Mouse (Mus musculus): ENCODE measurements around the gene Rgs12. TPM values are rescaled to one million over a fixed set of nuclear protein-coding genes. Genes with fewer than 3 reads are reported as not detected.

Gene Rgs12
- polyA plus RNA-seq, 1 experiment: 9.3 TPM

DNA sequence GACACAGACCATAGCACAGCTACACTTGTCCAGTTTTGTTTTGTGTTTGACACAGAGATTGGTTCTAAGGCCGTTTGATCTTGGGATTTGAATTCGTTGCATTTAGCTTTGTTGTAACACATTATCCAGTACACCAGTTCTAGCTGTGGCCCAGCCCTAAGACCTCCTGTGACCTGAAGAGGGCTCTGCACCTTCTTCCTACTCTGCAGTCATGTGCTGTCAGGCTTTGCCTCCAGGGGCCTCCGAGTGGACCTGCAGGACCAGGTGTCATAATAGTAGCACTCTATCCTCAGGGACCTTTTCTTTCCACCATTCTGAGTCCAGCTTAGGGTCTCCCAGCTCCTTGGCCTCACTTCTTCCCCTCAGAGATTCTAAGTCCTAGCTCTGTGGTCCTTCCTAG is 23.2 kb downstream of the Rgs12 start:
- Histone ChIP-seq H3K27me3 (ENCODE audit: control insufficient read depth) (no peaks in the 10 kb centered on the region), H3K9me3 (ENCODE audit: control insufficient read depth, low read length) (no peaks in the 10 kb centered on the region), H3K36me3 (ENCODE audit: control insufficient read depth) (peaks cover 87% of the 10 kb centered on the region), H3K4me1 (ENCODE audit: control insufficient read depth) (peaks cover 96% of the 10 kb centered on the region), H3K4me3 (replicated peaks) (no peak overlapping the region)
- TF ChIP-seq GATA1 (IDR thresholded peaks at IDR 0.05; ENCODE audit: low read length): no peak

DNA sequence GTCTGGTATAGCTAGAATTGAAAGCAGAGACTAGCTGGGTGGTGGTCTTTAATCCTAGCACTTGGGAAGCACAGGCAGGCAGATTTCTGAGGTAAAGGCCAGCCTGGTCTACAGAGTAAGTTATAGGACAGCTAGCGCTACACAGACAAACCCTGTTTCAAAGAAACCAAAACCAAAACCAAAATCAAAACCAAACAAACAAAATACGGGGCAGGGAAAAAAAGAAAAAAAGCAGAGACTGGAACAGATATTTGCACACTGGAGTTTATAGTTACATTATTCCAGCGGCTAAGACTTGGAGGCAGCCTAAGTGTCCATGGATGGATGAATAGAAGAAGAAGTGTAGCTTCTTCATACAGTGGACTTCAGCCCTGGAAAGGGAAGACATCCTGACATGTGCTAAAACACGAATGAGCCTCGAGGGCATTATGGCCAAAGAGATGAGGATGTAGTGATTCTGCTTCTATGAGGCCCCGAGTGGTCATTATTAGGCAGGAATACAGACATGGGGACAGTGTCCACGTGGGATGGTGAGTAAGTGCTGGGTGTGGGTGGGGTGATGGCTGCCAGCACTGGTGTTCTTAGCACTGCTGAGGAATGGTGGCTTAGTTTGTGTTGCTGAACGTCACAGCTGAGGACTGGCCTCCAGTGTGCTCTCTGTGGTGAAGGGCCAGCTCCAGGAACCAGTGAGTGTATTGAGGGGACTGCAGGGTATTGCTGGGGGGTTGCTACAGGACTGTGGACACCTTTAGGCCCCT is 24.5 kb downstream of the Rgs12 start:
- no peak overlapping the region for H3K4me3 ChIP-seq (replicated peaks)
- H3K4me1 ChIP-seq (ENCODE audit: control insufficient read depth): peaks cover 94% of the 10 kb centered on the region
- H3K36me3 ChIP-seq (ENCODE audit: control insufficient read depth): peaks cover 85% of the 10 kb centered on the region
- no peaks in the 10 kb centered on the region for H3K9me3 ChIP-seq (ENCODE audit: control insufficient read depth, low read length)
- TF ChIP-seq TAL1 (IDR thresholded peaks at IDR 0.05; ENCODE audit: low read length) (no peak), GATA1 (IDR thresholded peaks at IDR 0.05; ENCODE audit: low read length) (no peak)
- H3K27me3 ChIP-seq (ENCODE audit: control insufficient read depth): no peaks in the 10 kb centered on the region

DNA sequence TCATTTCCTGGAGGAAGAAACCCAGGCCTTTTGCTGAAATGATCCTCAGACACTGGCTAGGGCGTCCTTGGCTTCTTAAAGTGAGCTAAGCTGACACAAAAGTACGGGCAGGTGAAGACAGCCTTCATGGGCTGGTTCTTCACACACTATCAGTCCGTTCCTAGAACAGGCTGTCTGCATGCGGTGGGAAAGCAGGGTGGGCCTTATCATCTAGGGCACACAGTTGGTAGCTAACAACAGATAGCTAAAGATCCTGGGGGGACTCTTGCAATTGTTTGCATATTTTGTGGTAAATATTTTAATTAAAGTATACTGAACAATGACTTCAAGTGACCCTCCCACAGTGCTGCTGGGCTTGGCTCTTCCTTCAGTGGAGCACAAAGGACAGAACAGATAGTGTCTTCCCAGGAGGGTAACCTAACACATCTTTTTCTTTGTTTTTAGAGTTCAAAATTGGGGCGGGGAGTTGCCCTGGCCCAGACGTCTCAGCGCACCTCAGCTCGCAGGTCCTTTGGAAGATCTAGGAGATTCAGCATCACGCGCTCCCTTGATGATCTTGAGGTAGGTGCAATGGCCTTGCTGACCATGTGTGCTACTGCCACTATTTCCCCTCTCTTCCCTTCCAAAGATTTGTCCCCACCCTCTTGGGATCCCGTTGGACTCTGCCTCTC is 25.7 kb downstream of the Rgs12 start:
- TF ChIP-seq TAL1 (IDR thresholded peaks at IDR 0.05; ENCODE audit: low read length): peak; percentile 64; the same call in 2 of the 3 replicates
- peak; percentile 64 for TF ChIP-seq GATA1 (IDR thresholded peaks at IDR 0.05; ENCODE audit: low read length)
- H3K4me3 ChIP-seq (replicated peaks): peak overlapping the region; percentile 60
- peaks cover 87% of the 10 kb centered on the region for H3K36me3 ChIP-seq (ENCODE audit: control insufficient read depth)
- no peaks in the 10 kb centered on the region for H3K27me3 ChIP-seq (ENCODE audit: control insufficient read depth)
- H3K9me3 ChIP-seq (ENCODE audit: control insufficient read depth, low read length): no peaks in the 10 kb centered on the region
- peaks cover 96% of the 10 kb centered on the region for H3K4me1 ChIP-seq (ENCODE audit: control insufficient read depth)

DNA sequence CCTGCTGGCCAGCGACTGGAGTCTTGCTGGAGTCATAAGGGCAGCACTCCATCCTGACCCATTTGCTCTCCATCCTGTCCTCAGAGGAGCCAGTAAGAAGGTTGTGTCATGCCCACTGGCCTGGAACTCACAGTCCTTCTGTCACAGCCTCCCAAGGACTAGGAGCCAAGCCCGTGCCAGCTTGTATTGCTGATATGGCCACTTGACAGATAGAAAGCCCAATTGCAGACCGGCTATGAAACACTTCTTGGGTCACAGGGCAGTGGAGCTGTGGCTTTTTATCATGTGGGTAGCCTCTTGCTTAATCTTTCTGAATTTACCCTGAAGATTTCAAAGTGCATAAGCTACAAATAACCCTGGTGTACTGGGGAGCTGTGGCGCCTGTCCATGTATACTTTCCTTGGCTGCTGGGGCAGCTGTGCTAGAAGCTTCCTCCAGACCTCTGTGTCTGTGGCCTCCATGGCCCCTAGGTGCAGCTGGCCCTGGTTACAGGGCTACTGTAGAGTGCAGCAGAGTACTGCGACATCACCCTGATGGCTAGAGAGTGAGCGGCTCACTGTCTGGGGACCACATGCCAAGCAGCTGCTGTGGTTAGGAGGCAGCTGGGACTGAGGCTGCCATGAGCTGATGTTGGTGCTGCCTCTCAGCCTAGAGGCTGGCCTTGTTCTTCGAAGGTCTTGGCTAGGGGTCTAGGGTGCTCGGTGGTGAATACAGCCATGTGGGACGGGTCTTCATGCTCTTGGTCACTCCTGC is 27.5 kb downstream of the Rgs12 start:
- Histone ChIP-seq H3K27me3 (ENCODE audit: control insufficient read depth) (no peaks in the 10 kb centered on the region), H3K36me3 (ENCODE audit: control insufficient read depth) (peaks cover 93% of the 10 kb centered on the region), H3K4me1 (ENCODE audit: control insufficient read depth) (peaks cover 96% of the 10 kb centered on the region), H3K4me3 (replicated peaks) (peak overlapping the region; percentile 60), H3K9me3 (ENCODE audit: control insufficient read depth, low read length) (no peaks in the 10 kb centered on the region)
- TF ChIP-seq TAL1 (IDR thresholded peaks at IDR 0.05; ENCODE audit: low read length): no peak
- TF ChIP-seq GATA1 (IDR thresholded peaks at IDR 0.05; ENCODE audit: low read length): no peak

DNA sequence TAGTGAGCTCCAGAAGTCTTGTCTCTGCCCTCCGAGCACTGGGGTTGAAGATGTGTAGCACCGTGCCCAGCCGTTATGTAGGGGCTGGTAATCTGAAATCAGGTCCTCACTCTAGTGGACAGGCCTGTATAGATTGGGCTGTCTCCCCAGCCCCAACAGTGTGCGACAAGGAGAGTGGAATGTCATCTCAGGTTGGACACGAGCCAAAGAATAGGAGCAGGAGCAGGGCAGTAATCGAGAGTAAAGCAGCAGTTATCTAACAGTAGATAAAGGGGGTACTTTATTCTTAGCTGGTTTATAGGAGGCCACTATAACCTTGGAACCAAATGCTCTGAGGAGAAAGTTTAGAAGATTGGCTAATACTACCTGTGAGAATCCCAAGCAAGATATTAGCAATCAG is 30.9 kb downstream of the Rgs12 start:
- Histone ChIP-seq H3K9me3 (ENCODE audit: control insufficient read depth, low read length) (no peaks in the 10 kb centered on the region), H3K4me3 (replicated peaks) (no peak overlapping the region), H3K4me1 (ENCODE audit: control insufficient read depth) (peaks cover 95% of the 10 kb centered on the region), H3K36me3 (ENCODE audit: control insufficient read depth) (peaks cover 97% of the 10 kb centered on the region), H3K27me3 (ENCODE audit: control insufficient read depth) (no peaks in the 10 kb centered on the region)
- TF ChIP-seq GATA1 (IDR thresholded peaks at IDR 0.05; ENCODE audit: low read length) (no peak), TAL1 (IDR thresholded peaks at IDR 0.05; ENCODE audit: low read length) (no peak)

DNA sequence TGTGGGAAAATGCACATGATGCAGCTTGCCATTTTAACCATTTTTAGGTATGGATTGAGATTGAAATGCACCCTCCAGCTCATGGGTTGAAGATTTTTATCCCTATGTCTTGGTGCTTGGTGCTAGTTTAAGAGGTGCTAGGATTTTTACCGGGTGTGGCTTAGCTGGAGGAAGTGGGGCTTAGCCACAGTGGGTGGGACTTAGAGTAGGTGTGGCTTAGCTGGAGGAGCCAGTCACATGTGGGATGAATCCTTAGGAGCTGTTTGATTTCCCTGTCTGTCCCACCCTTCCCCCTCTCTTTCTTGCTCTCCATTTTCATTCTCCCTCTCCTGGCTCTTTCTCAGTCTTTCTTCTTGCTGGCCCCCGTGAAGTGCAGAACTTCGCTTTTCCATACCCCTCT is 32.5 kb downstream of the Rgs12 start:
- peaks cover 97% of the 10 kb centered on the region for H3K36me3 ChIP-seq (ENCODE audit: control insufficient read depth)
- no peak overlapping the region for H3K4me3 ChIP-seq (replicated peaks)
- peaks cover 95% of the 10 kb centered on the region for H3K4me1 ChIP-seq (ENCODE audit: control insufficient read depth)
- TF ChIP-seq TAL1 (IDR thresholded peaks at IDR 0.05; ENCODE audit: low read length): no peak
- no peak for TF ChIP-seq GATA1 (IDR thresholded peaks at IDR 0.05; ENCODE audit: low read length)
- no peaks in the 10 kb centered on the region for H3K27me3 ChIP-seq (ENCODE audit: control insufficient read depth)
- no peaks in the 10 kb centered on the region for H3K9me3 ChIP-seq (ENCODE audit: control insufficient read depth, low read length)

DNA sequence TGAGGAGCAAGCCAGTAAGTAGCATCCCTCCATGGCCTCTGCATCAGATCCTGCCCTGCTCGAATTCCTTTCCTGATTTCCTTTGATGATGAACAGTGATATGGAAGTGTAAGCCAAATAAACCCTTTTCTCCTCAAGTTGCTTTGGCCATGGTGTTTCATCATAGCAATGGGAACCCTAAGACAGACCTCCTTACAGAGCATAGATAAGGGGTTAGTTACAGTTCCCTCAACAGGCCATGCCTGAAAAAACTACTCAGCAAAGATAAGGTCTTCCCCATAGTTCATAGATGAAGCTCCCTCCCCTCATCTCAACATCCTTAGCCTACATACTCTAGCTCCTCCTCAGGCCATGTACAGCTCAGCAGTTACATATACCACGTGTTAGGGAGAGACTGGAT is 35.7 kb downstream of the Rgs12 start:
- peaks cover 98% of the 10 kb centered on the region for H3K36me3 ChIP-seq (ENCODE audit: control insufficient read depth)
- H3K9me3 ChIP-seq (ENCODE audit: control insufficient read depth, low read length): no peaks in the 10 kb centered on the region
- no peak overlapping the region for H3K4me3 ChIP-seq (replicated peaks)
- TF ChIP-seq GATA1 (IDR thresholded peaks at IDR 0.05; ENCODE audit: low read length): no peak
- no peak for TF ChIP-seq TAL1 (IDR thresholded peaks at IDR 0.05; ENCODE audit: low read length)
- no peaks in the 10 kb centered on the region for H3K27me3 ChIP-seq (ENCODE audit: control insufficient read depth)
- H3K4me1 ChIP-seq (ENCODE audit: control insufficient read depth): peaks cover 91% of the 10 kb centered on the region

DNA sequence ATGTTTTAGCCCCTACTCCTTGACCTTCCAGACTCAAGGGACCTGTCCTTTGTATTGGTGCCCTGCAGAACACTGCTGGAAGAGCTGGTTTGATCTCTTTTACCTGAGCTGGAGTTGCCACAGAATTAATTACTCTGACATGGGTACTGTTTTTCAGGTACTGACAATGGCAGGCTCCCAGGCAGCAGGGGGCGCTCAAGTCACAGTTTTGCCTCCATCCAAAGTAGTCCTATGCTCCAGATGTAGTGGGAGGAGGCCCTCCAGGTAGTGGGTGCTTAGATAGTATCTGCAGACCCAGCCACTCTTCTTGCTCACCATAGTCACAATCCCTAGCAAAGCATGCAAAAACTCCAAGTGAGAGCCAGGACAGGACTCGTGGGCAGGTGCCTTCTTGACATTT is 36.6 kb downstream of the Rgs12 start:
- no peaks in the 10 kb centered on the region for H3K9me3 ChIP-seq (ENCODE audit: control insufficient read depth, low read length)
- H3K4me3 ChIP-seq (replicated peaks): no peak overlapping the region
- no peaks in the 10 kb centered on the region for H3K27me3 ChIP-seq (ENCODE audit: control insufficient read depth)
- peaks cover 96% of the 10 kb centered on the region for H3K36me3 ChIP-seq (ENCODE audit: control insufficient read depth)
- TF ChIP-seq GATA1 (IDR thresholded peaks at IDR 0.05; ENCODE audit: low read length) (no peak), TAL1 (IDR thresholded peaks at IDR 0.05; ENCODE audit: low read length) (no peak)
- H3K4me1 ChIP-seq (ENCODE audit: control insufficient read depth): peaks cover 83% of the 10 kb centered on the region

DNA sequence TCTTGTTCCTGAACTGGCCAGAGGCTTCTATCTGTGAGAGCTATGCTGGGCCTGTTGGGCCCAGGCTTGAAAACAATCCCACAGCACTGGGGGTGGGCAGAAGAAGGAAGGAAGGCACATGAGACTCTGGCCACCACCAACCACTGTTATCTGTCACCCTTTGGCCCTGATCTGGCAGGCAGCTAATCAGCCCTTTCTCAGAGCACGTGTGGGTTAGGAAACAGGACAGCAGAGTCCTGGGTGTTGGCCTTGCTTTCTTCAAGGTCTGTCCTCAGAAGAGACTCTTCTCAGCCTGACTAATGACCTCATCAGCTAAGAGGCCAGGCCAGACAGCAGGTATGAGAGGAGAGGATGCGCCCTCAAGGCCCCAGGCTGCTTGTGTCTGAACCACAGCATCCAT is 38.2 kb downstream of the Rgs12 start:
- Histone ChIP-seq H3K36me3 (ENCODE audit: control insufficient read depth) (peaks cover 97% of the 10 kb centered on the region), H3K9me3 (ENCODE audit: control insufficient read depth, low read length) (no peaks in the 10 kb centered on the region), H3K27me3 (ENCODE audit: control insufficient read depth) (no peaks in the 10 kb centered on the region), H3K4me3 (replicated peaks) (no peak overlapping the region), H3K4me1 (ENCODE audit: control insufficient read depth) (peaks cover 77% of the 10 kb centered on the region)
- TF ChIP-seq TAL1 (IDR thresholded peaks at IDR 0.05; ENCODE audit: low read length) (no peak), GATA1 (IDR thresholded peaks at IDR 0.05; ENCODE audit: low read length) (no peak)
